Mouse (Mus musculus) small intestine, adult 2 months (tissue): ENCODE measurements around the gene Lrp5.

Source experiments
- CTCF ChIP-seq: fragments of 200-500 bp; IDR thresholded peaks from 2 replicates; pipeline ENCODE4 v1.5.1; 2012; ENCODE audit warnings: low read depth, mild to moderate bottlenecking, control low read depth, inconsistent platforms, low read length, moderate library complexity, mixed read lengths; ENCODE audit not compliant: insufficient replicate concordance, insufficient read length; ENCODE audit errors: extremely low read depth
- POLR2A ChIP-seq: fragments of 200-500 bp; IDR thresholded peaks from 2 replicates; pipeline ENCODE4 v1.6.1; 2012; ENCODE audit warnings: low read depth, mild to moderate bottlenecking, control low read depth, inconsistent platforms, low read length, moderate library complexity

DNA sequence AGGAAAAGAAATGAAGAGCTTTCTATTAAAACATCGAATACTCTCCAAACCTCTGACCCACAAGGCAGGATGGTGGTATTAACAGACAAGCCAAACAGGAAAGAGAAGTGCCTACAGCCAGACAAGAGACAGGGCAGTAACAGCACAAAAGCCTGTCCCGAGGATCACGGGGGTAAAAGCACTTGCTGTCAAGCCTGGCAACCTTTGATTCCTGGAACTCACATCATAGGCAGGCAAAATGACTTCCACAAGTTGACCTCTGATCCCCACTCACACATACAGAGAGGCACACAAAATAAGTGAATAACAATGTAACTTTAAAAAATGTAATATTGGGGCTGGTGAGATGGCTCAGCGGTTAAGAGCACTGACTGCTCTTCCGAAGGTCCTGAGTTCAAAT lies 146.9 kb downstream of the Lrp5 start:
- TF ChIP-seq CTCF (no peak), POLR2A (no peak)
